Mouse (Mus musculus) C2C12 (cell line): Measurements from ENCODE around the gene Scd4. TPM values are rescaled to one million over a fixed set of nuclear protein-coding genes. Genes with fewer than 3 reads are reported as not detected.
A peak's percentile ranks its signal among the peaks of the same experiment; 100 is the strongest.

Experiments
- H3K27me3 ChIP-seq: one replicate; pipeline ENCODE4 v1.6.1; 2011; ENCODE audit not compliant: control insufficient read depth, insufficient read depth, insufficient read length
- H3K36me3 ChIP-seq: one replicate; pipeline ENCODE4 v1.6.1; 2011; ENCODE audit not compliant: control insufficient read depth, insufficient read depth
- H3K4me3 ChIP-seq: one replicate; pipeline ENCODE4 v1.5.1; 2011; ENCODE audit warnings: mild to moderate bottlenecking, control low read depth; ENCODE audit not compliant: poor library complexity, insufficient read depth, severe bottlenecking
- H3K79me2 ChIP-seq: one replicate; pipeline ENCODE4 v1.6.1; 2011; ENCODE audit not compliant: control insufficient read depth, insufficient read depth
- H3K79me3 ChIP-seq: one replicate; pipeline ENCODE4 v1.6.1; 2011; ENCODE audit warnings: low read depth, control low read depth
- H3ac ChIP-seq: one replicate; pipeline ENCODE3; 2011; ENCODE audit warnings: low read depth; ENCODE audit not compliant: control insufficient read depth, insufficient read length
- CEBPB ChIP-seq: IDR thresholded peaks from one replicate; pipeline ENCODE4 v1.6.1; 2011; ENCODE audit warnings: low read depth, mild to moderate bottlenecking, control low read depth, moderate library complexity
- CTCF ChIP-seq: IDR thresholded peaks from one replicate; pipeline ENCODE4 v1.5.1; 2011; ENCODE audit not compliant: control insufficient read depth, insufficient read depth, insufficient read length
- FOSL1 ChIP-seq: IDR thresholded peaks from one replicate; pipeline ENCODE4 v1.8.0; 2011; ENCODE audit warnings: mild to moderate bottlenecking, low read length; ENCODE audit not compliant: poor library complexity, insufficient read depth, severe bottlenecking
- MAX ChIP-seq: IDR thresholded peaks from one replicate; pipeline ENCODE4 v1.6.1; 2011; ENCODE audit warnings: mild to moderate bottlenecking, control low read depth
- MYOD1 ChIP-seq: IDR thresholded peaks from one replicate; pipeline ENCODE4 v1.6.1; 2011; ENCODE audit warnings: low read depth; ENCODE audit not compliant: control insufficient read depth, insufficient read length
- MYOG ChIP-seq: IDR thresholded peaks from one replicate; pipeline ENCODE4 v1.6.1; 2011; ENCODE audit not compliant: control insufficient read depth, insufficient read length; ENCODE audit errors: extremely low read depth
- USF1 ChIP-seq: IDR thresholded peaks from one replicate; pipeline ENCODE4 v1.6.1; 2011; ENCODE audit warnings: low read depth, mild to moderate bottlenecking, control low read depth, moderate library complexity
- polyA plus RNA-seq: library from polyadenylated mRNA; unstranded; fragments of >200 nt; fragmentation: generic; extraction: Trizol; gene quantifications from one replicate; pipeline ENCODE4 v1.2.1, GENCODE M21; 2012; ENCODE audit warnings: missing spikeins

Scd4 gene
- polyA plus RNA-seq, 1 experiment, result 0.05 TPM

- H3K79me2 ChIP-seq, result peaks cover 82% of the 10 kb centered on the region
- H3K36me3 ChIP-seq, result peaks cover 72% of the 10 kb centered on the region
- H3K79me3 ChIP-seq, result peaks cover 73% of the 10 kb centered on the region
- TF ChIP-seq USF1, result no peak
- TF ChIP-seq CEBPB, result no peak
- no peak for TF ChIP-seq MYOD1
- no peak for TF ChIP-seq FOSL1
- TF ChIP-seq MYOG, result no peak
- no peak for TF ChIP-seq MAX
- TF ChIP-seq CTCF, result no peak
- no peaks in the 10 kb centered on the region for H3K27me3 ChIP-seq
- peak overlapping the region; percentile 85 for H3K4me3 ChIP-seq
- H3ac ChIP-seq, result no peak overlapping the region
These were observed 35.7 kb upstream of the Scd4 start for GRCm38 (mm10) chr19:44297068-44297760.

GRCm38 (mm10) chr19:44297862-44298261, 35.0 kb upstream of the Scd4 start:
- no peak for TF ChIP-seq MYOD1
- no peak for TF ChIP-seq MYOG
- no peak for TF ChIP-seq CTCF
- TF ChIP-seq USF1, result no peak
- no peak for TF ChIP-seq CEBPB
- TF ChIP-seq MAX, result no peak
- TF ChIP-seq FOSL1, result no peak
- Histone ChIP-seq H3K27me3 (no peaks in the 10 kb centered on the region), H3K4me3 (no peak overlapping the region), H3K79me2 (peaks cover 88% of the 10 kb centered on the region), H3K79me3 (peaks cover 76% of the 10 kb centered on the region), H3ac (no peak overlapping the region), H3K36me3 (peaks cover 78% of the 10 kb centered on the region)

GRCm38 (mm10) chr19:44299078-44299477, 33.8 kb upstream of the Scd4 start:
- Histone ChIP-seq H3K79me2 (peaks cover 98% of the 10 kb centered on the region), H3K4me3 (no peak overlapping the region), H3ac (no peak overlapping the region), H3K36me3 (peaks cover 90% of the 10 kb centered on the region), H3K27me3 (no peaks in the 10 kb centered on the region), H3K79me3 (peaks cover 78% of the 10 kb centered on the region)
- TF ChIP-seq FOSL1, result no peak
- no peak for TF ChIP-seq MYOD1
- TF ChIP-seq MAX, result no peak
- TF ChIP-seq MYOG, result no peak
- TF ChIP-seq CTCF, result no peak
- TF ChIP-seq CEBPB, result no peak
- no peak for TF ChIP-seq USF1

GRCm38 (mm10) chr19:44299902-44300301, 33.0 kb upstream of the Scd4 start:
- Histone ChIP-seq H3K27me3 (no peaks in the 10 kb centered on the region), H3K36me3 (peaks cover 98% of the 10 kb centered on the region), H3ac (no peak overlapping the region), H3K4me3 (no peak overlapping the region), H3K79me2 (peaks cover 98% of the 10 kb centered on the region), H3K79me3 (peaks cover 78% of the 10 kb centered on the region)
- TF ChIP-seq CEBPB, result no peak

- no peak for TF ChIP-seq FOSL1
- TF ChIP-seq USF1, result no peak
- no peak for TF ChIP-seq CTCF
- peaks cover 78% of the 10 kb centered on the region for H3K79me3 ChIP-seq
- peaks cover 98% of the 10 kb centered on the region for H3K79me2 ChIP-seq
- H3ac ChIP-seq, result no peak overlapping the region
- no peaks in the 10 kb centered on the region for H3K27me3 ChIP-seq
- peaks cover 98% of the 10 kb centered on the region for H3K36me3 ChIP-seq
- no peak overlapping the region for H3K4me3 ChIP-seq
These were observed 32.4 kb upstream of the Scd4 start for GRCm38 (mm10) chr19:44300520-44300919.

GRCm38 (mm10) chr19:44301176-44301575, 31.7 kb upstream of the Scd4 start:
- H3K79me2 ChIP-seq, result peaks cover 98% of the 10 kb centered on the region
- peaks cover 74% of the 10 kb centered on the region for H3K79me3 ChIP-seq
- no peak overlapping the region for H3ac ChIP-seq
- no peak overlapping the region for H3K4me3 ChIP-seq
- no peak for TF ChIP-seq USF1
- TF ChIP-seq CTCF, result no peak
- no peak for TF ChIP-seq FOSL1
- TF ChIP-seq MYOG, result no peak
- TF ChIP-seq MYOD1, result no peak
- TF ChIP-seq MAX, result no peak
- TF ChIP-seq CEBPB, result no peak
- no peaks in the 10 kb centered on the region for H3K27me3 ChIP-seq
- H3K36me3 ChIP-seq, result peaks cover 98% of the 10 kb centered on the region
